Mouse (Mus musculus): ENCODE results near the gene Mef2a.

DNA sequence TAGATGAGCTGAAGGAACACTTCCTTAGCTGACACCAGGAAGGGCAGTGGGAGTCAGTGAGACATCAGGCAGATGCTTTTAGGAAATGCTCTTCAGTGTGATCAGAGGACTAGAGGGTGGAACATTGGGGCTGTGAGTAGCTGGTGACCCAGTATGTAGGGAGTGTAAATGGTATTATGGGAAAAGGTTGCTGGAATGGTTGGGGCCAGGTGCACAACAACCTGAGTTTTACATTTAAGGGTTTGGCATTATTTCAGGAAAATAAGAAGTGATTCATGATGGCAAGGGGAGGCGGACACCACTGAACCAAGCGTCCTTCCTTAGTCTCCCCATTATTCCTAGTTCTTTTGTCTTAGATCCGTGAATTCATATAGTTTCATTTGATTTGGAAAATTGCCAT lies 143.0 kb downstream of the Mef2a start:
- TF ChIP-seq CTCF (IDR thresholded peaks at IDR 0.05; ENCODE audit: extremely low read depth, insufficient read depth, low read length) (no peak), POLR2A (IDR thresholded peaks at IDR 0.05; ENCODE audit: extremely low read depth, insufficient read depth, low read length) (no peak)

All from cortical plate, adult 2 months (tissue).